Comparison of ENCODE assay signal across 13 mouse cellular contexts in genomic region chr2:124618526-124619219, GRCm38 (mm10).
DNase-seq lines count a peak whose midpoint lies in the region; ATAC-seq and TF ChIP-seq lines count a peak whose summit lies in the region.
"Had no signal": no experiment of that assay in that cellular context is flagged by ENCODE, and none has a peak within 500 bp of the region (broad histone marks: within the 10 kb centered on the region; RNA-seq: fewer than 3 reads in every experiment).

No protein-coding gene starts in this region.

- H3K9ac ChIP-seq in heart, embryonic 12.5 days = no peak overlapping the region
- H3K9ac ChIP-seq: embryonic facial prominence, embryonic 13.5 days; liver, embryonic 13.5 days had no signal

- H3K4me1 ChIP-seq in cerebellum, adult 2 months (ENCODE audit: control insufficient read depth, insufficient read depth, low read length) = peaks cover 31% of the 10 kb centered on the region
- H3K4me1 ChIP-seq in heart, embryonic 12.5 days (replicated peaks) = peaks cover 84% of the 10 kb centered on the region
- H3K4me1 ChIP-seq: liver, embryonic 13.5 days had no signal

- no peak overlapping the region for H3K4me3 ChIP-seq in cerebellum, adult 2 months (replicated peaks; ENCODE audit: insufficient read depth, low read depth, low read length)
- H3K4me3 ChIP-seq in heart, embryonic 12.5 days = no peak overlapping the region
- H3K4me3 ChIP-seq: embryonic facial prominence, embryonic 13.5 days; liver, embryonic 13.5 days had no signal

- TF ChIP-seq POLR2A in cerebellum, adult 2 months (IDR thresholded peaks at IDR 0.05; ENCODE audit: borderline replicate concordance, insufficient read depth, low read length) = no peak

- TF ChIP-seq CTCF in cerebellum, adult 2 months (IDR thresholded peaks at IDR 0.05; ENCODE audit: borderline replicate concordance, insufficient read depth, low read depth, low read length) = no peak

- H3K27ac ChIP-seq in cerebellum, adult 2 months (ENCODE audit: insufficient read depth, low read length) = no peak overlapping the region
- H3K27ac ChIP-seq in heart, embryonic 12.5 days (ENCODE audit: poor library complexity, severe bottlenecking) = peak overlapping the region; percentile 89
- H3K27ac ChIP-seq: embryonic facial prominence, embryonic 13.5 days; liver, embryonic 13.5 days; stomach, postnatal 0 days had no signal

- no peaks in the 10 kb centered on the region for H3K27me3 ChIP-seq in cerebellum, adult 2 months (ENCODE audit: control insufficient read depth, insufficient read depth, low read length)
- no peaks in the 10 kb centered on the region for H3K27me3 ChIP-seq in heart, embryonic 12.5 days (replicated peaks)
- H3K27me3 ChIP-seq: embryonic facial prominence, embryonic 13.5 days; liver, embryonic 13.5 days had no signal

- WGBS in cerebellum, adult 2 months = 75% methylated on average over 3 of the region's 3 CpGs
- WGBS in heart, embryonic 12.5 days = 38% methylated on average over 3 of the region's 3 CpGs

- no peaks in the 10 kb centered on the region for H3K9me3 ChIP-seq in heart, embryonic 12.5 days (replicated peaks)
- H3K9me3 ChIP-seq: embryonic facial prominence, embryonic 13.5 days; liver, embryonic 13.5 days had no signal

- peak; percentile 5 to 18 for DNase-seq in cerebellum, adult 2 months
- DNase-seq in cerebellum, postnatal 36 days = no peak
- DNase-seq in heart, postnatal 4 days = no peak
- peak; percentile 5 for DNase-seq in CD4-positive, CD25-positive, alpha-beta regulatory T cell, adult 2 months (ENCODE audit: low read depth, low spot score)
- no peak for DNase-seq in thymus, postnatal 0 days (ENCODE audit: low spot score)
- no peak for DNase-seq in lung, postnatal 14 days
- DNase-seq: liver, embryonic 13.5 days; right cerebral cortex, adult 18-20 months; thymus, postnatal 36 days had no signal

- H3K36me3 ChIP-seq in heart, embryonic 12.5 days = no peaks in the 10 kb centered on the region
- H3K36me3 ChIP-seq: embryonic facial prominence, embryonic 13.5 days; liver, embryonic 13.5 days had no signal

- H3K4me2 ChIP-seq in heart, embryonic 12.5 days = peak overlapping the region; percentile 52; the same call in 1 of the 2 replicates
- H3K4me2 ChIP-seq: embryonic facial prominence, embryonic 13.5 days; liver, embryonic 13.5 days had no signal

- no peak for ATAC-seq in heart, embryonic 12.5 days (ENCODE audit: insufficient number of reproducible peaks, low FRiP score)
- peak; percentile 42 for ATAC-seq in inflammation-experienced regulatory T-cells, adult 6 months

Comparison
In these comparisons a context has a peak if more than half of its experiments do, and no peak if none do; other contexts are left out.
1. DNase-seq: peak in cerebellum, adult 2 months (2 of 2) and CD4-positive, CD25-positive, alpha-beta regulatory T cell, adult 2 months (single experiment); none in cerebellum, postnatal 36 days (0 of 2), heart, postnatal 4 days (single experiment), thymus, postnatal 0 days (single experiment) and lung, postnatal 14 days (single experiment).